Mouse (Mus musculus) erythroblast, embryonic 14.5 days (primary cell): ENCODE data around the gene Ap3d1. TPM values are rescaled to one million over a fixed set of nuclear protein-coding genes. Genes with fewer than 3 reads are reported as not detected.

Experiments
- H3K27me3 ChIP-seq: 2 replicates; pipeline ENCODE4 v1.6.1; 2012; ENCODE audit warnings: inconsistent platforms; ENCODE audit not compliant: control insufficient read depth
- H3K36me3 ChIP-seq: 2 replicates; pipeline ENCODE4 v1.6.1; 2012; ENCODE audit warnings: mild to moderate bottlenecking, inconsistent platforms; ENCODE audit not compliant: control insufficient read depth
- H3K4me1 ChIP-seq: 2 replicates; pipeline ENCODE4 v1.6.1; 2012; ENCODE audit warnings: inconsistent platforms; ENCODE audit not compliant: control insufficient read depth
- H3K4me3 ChIP-seq: replicated peaks from 2 replicates; pipeline ENCODE3; 2012; ENCODE audit warnings: moderate library complexity, mild to moderate bottlenecking, inconsistent platforms
- H3K9me3 ChIP-seq: 2 replicates; pipeline ENCODE4 v1.6.1; 2012; ENCODE audit warnings: low read length, inconsistent platforms, mixed read lengths; ENCODE audit not compliant: control insufficient read depth
- GATA1 ChIP-seq: IDR thresholded peaks from 2 replicates; pipeline ENCODE4 v1.6.1; 2012; ENCODE audit warnings: low read length, inconsistent platforms, mixed read lengths
- TAL1 ChIP-seq: IDR thresholded peaks from 3 replicates; pipeline ENCODE4 v1.6.1; 2012; ENCODE audit warnings: low read length, inconsistent platforms, mixed read lengths
- polyA plus RNA-seq: library from polyadenylated mRNA; stranded (reverse); fragments of >175 nt; gene quantifications from 2 replicates; pipeline ENCODE4 v1.2.3, GENCODE M21; 2012

Gene Ap3d1
- 2.5 and 2.6 TPM in 2 replicates for polyA plus RNA-seq

- peak within 1 kb of the TSS; percentile 79 for H3K4me3 ChIP-seq
- no peaks in the 10 kb centered on the region for H3K27me3 ChIP-seq
- no peaks in the 10 kb centered on the region; the same call in 1 of the 2 replicates for H3K9me3 ChIP-seq
- no peak for TF ChIP-seq TAL1
- TF ChIP-seq GATA1, result peak; percentile 60; the same call in 1 of the 2 replicates
- H3K4me1 ChIP-seq, result peaks cover 62% of the 10 kb centered on the region
- H3K36me3 ChIP-seq, result peaks cover 24% of the 10 kb centered on the region
Observed at GRCm38 (mm10) chr10:80742180-80742978, at the start of gene Ap3d1. TSS of gene Ap3d1 (minus strand) at chr10:80742264.

- H3K4me1 ChIP-seq, result peaks cover 26% of the 10 kb centered on the region
- TF ChIP-seq TAL1, result no peak
- no peak for TF ChIP-seq GATA1
Observed at GRCm38 (mm10) chr10:80791476-80792174, 49.6 kb upstream of the Ap3d1 start.

GRCm38 (mm10) chr10:80790761-80791404, 48.8 kb upstream of the Ap3d1 start:
- peaks cover 18% of the 10 kb centered on the region for H3K4me1 ChIP-seq

More at GRCm38 (mm10) chr10:80791476-80792174, 49.6 kb upstream of the Ap3d1 start:
- no peaks in the 10 kb centered on the region for H3K9me3 ChIP-seq
- no peak overlapping the region for H3K4me3 ChIP-seq
- no peaks in the 10 kb centered on the region for H3K27me3 ChIP-seq
- H3K36me3 ChIP-seq, result peaks cover 99% of the 10 kb centered on the region

GRCm38 (mm10) chr10:80787517-80787916, 45.5 kb upstream of the Ap3d1 start:
- no peaks in the 10 kb centered on the region for H3K9me3 ChIP-seq
- TF ChIP-seq GATA1 (no peak), TAL1 (no peak)
- no peaks in the 10 kb centered on the region for H3K27me3 ChIP-seq
- no peak overlapping the region for H3K4me3 ChIP-seq
- peaks cover 99% of the 10 kb centered on the region for H3K36me3 ChIP-seq
- H3K4me1 ChIP-seq, result peaks cover 8% of the 10 kb centered on the region

More at GRCm38 (mm10) chr10:80790761-80791404, 48.8 kb upstream of the Ap3d1 start:
- TF ChIP-seq TAL1 (no peak), GATA1 (no peak)
- Histone ChIP-seq H3K9me3 (no peaks in the 10 kb centered on the region), H3K27me3 (no peaks in the 10 kb centered on the region), H3K36me3 (peaks cover 99% of the 10 kb centered on the region), H3K4me3 (no peak overlapping the region)

- H3K4me1 ChIP-seq, result peaks cover 3% of the 10 kb centered on the region
- no peak overlapping the region for H3K4me3 ChIP-seq
- H3K9me3 ChIP-seq, result no peaks in the 10 kb centered on the region
- peaks cover 99% of the 10 kb centered on the region for H3K36me3 ChIP-seq
- TF ChIP-seq TAL1 (no peak), GATA1 (no peak)
- no peaks in the 10 kb centered on the region for H3K27me3 ChIP-seq
Observed at GRCm38 (mm10) chr10:80785963-80786362, 43.9 kb upstream of the Ap3d1 start.

GRCm38 (mm10) chr10:80784871-80785270, 42.8 kb upstream of the Ap3d1 start:
- no peaks in the 10 kb centered on the region for H3K9me3 ChIP-seq
- no peak overlapping the region for H3K4me3 ChIP-seq
- TF ChIP-seq TAL1 (no peak), GATA1 (no peak)
- no peaks in the 10 kb centered on the region for H3K27me3 ChIP-seq
- H3K4me1 ChIP-seq, result peaks cover 2% of the 10 kb centered on the region
- peaks cover 99% of the 10 kb centered on the region for H3K36me3 ChIP-seq

GRCm38 (mm10) chr10:80784302-80784701, 42.2 kb upstream of the Ap3d1 start:
- no peak overlapping the region for H3K4me3 ChIP-seq
- TF ChIP-seq GATA1, result no peak
- no peak for TF ChIP-seq TAL1
- H3K36me3 ChIP-seq, result peaks cover 100% of the 10 kb centered on the region
- H3K4me1 ChIP-seq, result peaks cover 2% of the 10 kb centered on the region
- no peaks in the 10 kb centered on the region for H3K27me3 ChIP-seq
- no peaks in the 10 kb centered on the region for H3K9me3 ChIP-seq

GRCm38 (mm10) chr10:80779565-80779964, 37.5 kb upstream of the Ap3d1 start:
- H3K4me3 ChIP-seq, result no peak overlapping the region
- no peaks in the 10 kb centered on the region for H3K9me3 ChIP-seq
- TF ChIP-seq TAL1 (no peak), GATA1 (no peak)
- peaks cover 100% of the 10 kb centered on the region for H3K36me3 ChIP-seq
- H3K4me1 ChIP-seq, result peaks cover 8% of the 10 kb centered on the region
- no peaks in the 10 kb centered on the region for H3K27me3 ChIP-seq

GRCm38 (mm10) chr10:80777123-80777522, 35.1 kb upstream of the Ap3d1 start:
- Histone ChIP-seq H3K27me3 (no peaks in the 10 kb centered on the region), H3K4me3 (no peak overlapping the region), H3K4me1 (peaks cover 28% of the 10 kb centered on the region), H3K36me3 (peaks cover 100% of the 10 kb centered on the region), H3K9me3 (no peaks in the 10 kb centered on the region)
- TF ChIP-seq TAL1 (no peak), GATA1 (no peak)
